Mouse (Mus musculus) ovary, adult 18-20 months (tissue): ENCODE data around the gene Ccdc172.

Source experiments
- DNase-seq: peaks from one replicate; pipeline ENCODE4 v3.0.0; 2022; ENCODE audit warnings: low spot score, mixed read lengths

The Ccdc172 gene

GRCm38 (mm10) chr19:58572429-58573071 is 60.8 kb downstream of the Ccdc172 start:
- no peak for DNase-seq

DNA sequence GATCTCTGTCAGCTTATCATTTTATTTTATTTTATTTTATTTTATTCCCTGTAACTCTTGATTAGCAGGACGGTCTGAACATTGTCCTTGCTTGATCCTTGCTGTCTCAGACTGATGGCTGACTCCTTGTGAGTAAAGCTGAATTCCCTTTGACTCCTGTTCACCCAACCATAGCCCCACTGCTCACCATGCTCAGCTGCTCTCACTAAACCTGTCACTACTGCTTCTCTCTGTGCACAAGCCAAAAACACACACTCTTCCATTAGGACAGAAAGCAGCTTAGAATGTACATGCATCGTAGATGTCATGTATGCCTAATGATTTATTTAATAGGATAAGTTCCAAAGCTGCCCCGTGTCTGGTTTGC is 61.3 kb downstream of the Ccdc172 start:
- no peak for DNase-seq

- no peak for DNase-seq
Observed at GRCm38 (mm10) chr19:58582018-58582417, 70.2 kb downstream of the Ccdc172 start.

DNA sequence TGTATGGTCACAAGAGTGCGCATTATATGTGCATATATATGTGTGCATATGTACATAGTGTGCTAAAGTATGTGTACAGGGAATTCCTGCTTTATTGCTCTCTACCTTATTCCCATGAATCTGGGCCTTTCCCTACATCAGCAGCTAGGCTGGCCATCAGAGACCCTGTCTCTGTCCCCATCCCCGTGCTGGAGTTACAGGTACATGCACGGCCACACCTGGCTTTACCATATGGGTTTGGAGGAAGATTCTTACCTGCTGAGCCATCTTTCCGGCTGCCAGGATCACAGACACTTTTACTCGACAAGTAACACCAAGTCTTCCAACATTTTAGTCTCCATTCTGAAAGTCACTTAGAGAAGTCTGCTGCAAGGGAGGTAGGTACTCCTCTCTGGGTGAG is 71.2 kb downstream of the Ccdc172 start:
- no peak for DNase-seq

GRCm38 (mm10) chr19:58586046-58586445 is 74.3 kb downstream of the Ccdc172 start:
- no peak for DNase-seq

DNA sequence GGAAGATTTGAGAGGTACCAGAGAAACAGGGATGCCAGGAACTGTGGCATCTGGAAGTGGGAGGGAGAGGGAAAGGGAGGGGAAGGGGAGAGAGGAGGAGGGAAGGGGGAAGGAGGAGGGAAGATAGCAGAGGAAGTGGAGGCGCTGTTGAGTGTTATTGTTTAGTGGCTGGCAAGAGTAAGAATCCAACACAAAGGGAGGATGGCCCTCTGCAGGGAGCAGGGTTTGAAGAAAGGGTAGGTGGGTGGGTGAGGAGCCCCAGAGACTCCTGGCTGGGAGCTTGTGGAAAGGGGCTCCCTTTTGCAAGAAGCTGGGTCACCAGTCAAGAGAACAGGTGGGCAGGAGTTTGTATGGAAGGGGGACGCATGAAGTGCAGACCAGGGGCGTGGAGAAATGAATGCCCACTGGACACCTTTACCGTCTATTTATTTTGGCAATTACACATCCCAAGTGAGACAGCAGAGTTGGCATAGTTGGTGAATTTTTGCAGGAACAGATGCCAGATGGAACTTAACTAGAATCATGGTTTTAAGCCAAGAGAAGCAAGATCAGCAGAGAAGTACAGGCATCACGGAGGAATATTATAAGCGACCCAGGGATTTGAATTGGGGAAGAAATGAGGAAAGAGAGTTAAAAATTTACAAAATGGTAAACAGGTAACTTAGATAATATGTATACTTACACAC is 78.6 kb downstream of the Ccdc172 start:
- no peak for DNase-seq

GRCm38 (mm10) chr19:58600381-58600780 is 88.6 kb downstream of the Ccdc172 start:
- no peak for DNase-seq
